Mouse (Mus musculus): ENCODE results near the gene St6galnac6. TPM values are rescaled to one million over a fixed set of nuclear protein-coding genes. Genes with fewer than 3 reads are reported as not detected.

The St6galnac6 gene
- polyA plus RNA-seq, 1 experiment from 2014 or later = 38.2 TPM

DNA sequence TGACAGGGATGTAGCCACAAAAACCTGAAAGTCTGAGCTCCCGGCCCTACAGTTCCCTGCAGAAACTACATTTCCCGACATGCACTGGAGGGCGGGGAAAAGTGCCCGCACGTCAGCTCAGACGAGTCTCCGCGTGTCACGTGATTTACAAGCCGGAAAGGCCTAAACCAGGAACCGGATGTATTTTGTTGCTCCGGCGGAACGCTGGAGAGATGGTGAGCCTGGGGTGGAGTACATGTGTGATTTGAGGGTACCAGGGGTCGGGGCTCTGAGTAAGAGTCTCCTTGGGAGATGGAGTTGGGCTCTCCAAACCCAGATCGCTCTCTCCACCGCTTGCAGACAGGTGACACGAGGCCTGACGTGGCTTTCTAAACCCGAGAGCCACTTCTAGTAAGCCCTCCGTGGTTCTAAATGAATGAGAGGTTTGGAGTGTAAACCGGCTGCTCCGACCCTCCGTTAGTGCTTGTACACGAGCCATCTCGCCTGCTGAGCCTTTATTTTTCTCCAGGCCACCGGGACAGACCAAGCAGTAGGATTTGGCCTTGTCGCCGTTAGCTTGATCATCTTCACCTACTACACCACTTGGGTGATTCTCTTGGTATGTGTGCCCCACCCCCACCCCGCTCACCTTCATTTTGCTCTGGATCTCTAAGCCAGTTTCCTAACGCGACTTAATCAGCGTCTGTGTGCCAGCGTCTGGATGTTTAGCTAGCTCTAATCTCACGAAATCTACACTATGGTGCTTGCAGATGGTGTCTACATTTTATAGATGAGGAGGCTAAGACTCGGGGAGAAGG, 28.6 kb upstream of the St6galnac6 start, which contains the start of gene Dpm2:
Gene Dpm2, plus strand, starts transcription at position 161 of the 797 bp plus-strand sequence.
- CTCF ChIA-PET = interaction anchor here (0.7 to 1.2 kb wide), 4 partner anchors 13 to 166 kb away, joined by 3 to 4 read pairs (median 4); no protein-coding TSS in a partner anchor
- peak; percentile 23 for ATAC-seq
- DNase-seq (ENCODE audit: low read depth, low spot score) = no peak
- no peak for TF ChIP-seq CTCF (IDR thresholded peaks at IDR 0.05)
- H3K27me3 ChIP-seq = no peaks in the 10 kb centered on the region
- POLR2A ChIA-PET = no interaction called here
- in situ Hi-C loops (cut with MboI; ENCODE audit: low pct_unique_long_range_greater_than_20kb) = loop anchor here (5.0 kb wide), 1 partner anchor 174 kb away; the partner anchor contains the start of gene Ptges2

DNA sequence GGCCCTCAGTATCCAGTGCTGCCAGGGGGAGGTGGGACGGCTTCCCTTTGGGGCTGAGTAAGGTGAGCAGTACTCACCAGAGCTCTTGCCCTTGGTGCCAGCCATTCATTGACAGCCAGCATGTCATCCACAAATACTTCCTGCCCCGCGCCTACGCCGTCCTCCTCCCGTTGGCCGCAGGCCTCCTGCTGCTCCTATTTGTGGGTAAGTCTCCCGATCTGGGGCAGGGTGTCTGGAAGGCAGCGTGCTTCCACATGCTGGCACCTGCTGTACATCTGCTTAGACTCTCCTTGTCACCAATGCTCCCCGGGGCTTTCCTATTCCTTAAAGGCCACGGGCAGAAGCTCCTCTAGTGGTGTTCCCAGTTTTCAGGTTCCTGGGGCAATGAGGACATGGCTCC, 27.3 kb upstream of the St6galnac6 start:
- no peaks in the 10 kb centered on the region for H3K27me3 ChIP-seq
- ChIA-PET POLR2A (interaction anchor here (0.7 to 0.9 kb wide), 2 partner anchors 121 to 191 kb away, joined by 3 read pairs; partner anchors contain the start of genes 1110008P14Rik and Slc25a25), CTCF (no interaction called here)
- no peak for ATAC-seq
- DNase-seq (ENCODE audit: low read depth, low spot score) = no peak
- in situ Hi-C loops (cut with MboI; ENCODE audit: low pct_unique_long_range_greater_than_20kb) = loop anchor here (5.0 kb wide), 1 partner anchor 175 kb away; the partner anchor contains the start of gene Ptges2
- no peak for TF ChIP-seq CTCF (IDR thresholded peaks at IDR 0.05)

DNA sequence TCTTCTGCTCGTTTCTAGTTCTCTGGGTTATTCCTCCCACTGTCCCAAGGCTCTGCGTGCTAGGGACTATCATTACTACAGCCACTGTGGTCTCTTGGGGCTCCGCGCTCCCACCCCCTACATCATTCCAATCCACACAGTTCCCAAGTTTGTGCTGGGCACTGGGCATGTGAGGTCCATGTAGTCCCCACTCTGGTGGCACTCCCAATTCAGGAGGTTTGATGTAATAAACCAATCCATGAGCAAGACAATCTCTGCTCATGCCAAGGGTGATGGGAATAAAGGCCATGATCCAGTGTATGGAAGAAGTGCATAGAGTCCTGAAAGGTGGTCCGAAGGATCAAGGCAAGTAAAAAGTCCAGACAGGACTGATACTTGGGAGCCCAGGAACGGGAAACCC, 25.0 kb upstream of the St6galnac6 start, which contains the start of gene Pip5kl1:
Gene Pip5kl1, plus strand, starts transcription at position 301 of the 400 bp plus-strand sequence.
- ChIA-PET CTCF (interaction anchor here (0.6 to 2.2 kb wide), 7 partner anchors 9 to 177 kb away, joined by 3 to 17 read pairs (median 3); no protein-coding TSS in a partner anchor), POLR2A (interaction anchor here (0.6 kb wide), 1 partner anchor 75 kb away, joined by 3 read pairs; no protein-coding TSS in a partner anchor)
- no peak for TF ChIP-seq CTCF (IDR thresholded peaks at IDR 0.05)
- no peaks in the 10 kb centered on the region for H3K27me3 ChIP-seq
- ATAC-seq (no peak), DNase-seq (ENCODE audit: low read depth, low spot score) (no peak)
- in situ Hi-C loops (cut with MboI; ENCODE audit: low pct_unique_long_range_greater_than_20kb) = loop anchor here (5.0 kb wide), 1 partner anchor 177 kb away; the partner anchor contains the start of gene Ptges2

DNA sequence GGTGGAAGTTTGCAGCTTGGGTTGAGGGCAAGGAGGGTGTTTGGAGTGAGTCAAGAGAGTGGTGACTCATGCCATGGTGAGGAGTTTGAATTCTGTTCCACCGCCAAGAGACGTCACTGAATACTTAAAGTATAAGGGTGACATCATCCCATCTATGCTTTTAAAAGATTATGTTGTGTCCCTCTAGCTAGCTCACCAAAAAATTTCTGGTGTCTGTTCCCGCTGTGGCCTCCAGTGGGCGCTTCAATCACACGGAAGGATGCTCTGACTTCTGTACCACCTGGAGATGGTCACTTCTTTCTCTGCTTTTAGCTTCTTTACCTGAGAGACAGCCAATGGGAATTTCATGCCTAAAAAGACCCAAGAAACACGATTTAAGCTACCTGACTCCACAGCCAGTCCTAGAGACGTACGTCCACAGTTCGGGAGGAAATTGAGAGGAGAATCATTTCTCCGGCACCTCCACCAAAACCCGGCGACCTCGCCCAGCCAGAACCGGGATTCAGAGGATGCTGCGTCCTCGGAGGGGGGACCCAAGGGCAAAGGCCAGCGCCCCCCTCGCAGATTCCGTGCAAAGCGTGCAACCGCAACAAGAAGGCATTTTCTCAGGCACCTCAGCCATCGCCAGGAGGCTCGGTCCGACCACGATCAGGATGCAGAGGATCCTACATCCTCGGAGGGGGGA, 24.5 kb upstream of the St6galnac6 start:
- no peaks in the 10 kb centered on the region for H3K27me3 ChIP-seq
- DNase-seq (ENCODE audit: low read depth, low spot score) (no peak), ATAC-seq (no peak)
- in situ Hi-C loops (cut with MboI; ENCODE audit: low pct_unique_long_range_greater_than_20kb) = loop anchor here (5.0 kb wide), 1 partner anchor 178 kb away; the partner anchor contains the start of gene Ptges2
- ChIA-PET POLR2A (interaction anchor here (0.6 kb wide), 1 partner anchor 74 kb away, joined by 3 read pairs; no protein-coding TSS in a partner anchor), CTCF (interaction anchor here (0.6 to 2.2 kb wide), 9 partner anchors 9 to 178 kb away, joined by 3 to 17 read pairs (median 3); no protein-coding TSS in a partner anchor)
- TF ChIP-seq CTCF (IDR thresholded peaks at IDR 0.05) = no peak

DNA sequence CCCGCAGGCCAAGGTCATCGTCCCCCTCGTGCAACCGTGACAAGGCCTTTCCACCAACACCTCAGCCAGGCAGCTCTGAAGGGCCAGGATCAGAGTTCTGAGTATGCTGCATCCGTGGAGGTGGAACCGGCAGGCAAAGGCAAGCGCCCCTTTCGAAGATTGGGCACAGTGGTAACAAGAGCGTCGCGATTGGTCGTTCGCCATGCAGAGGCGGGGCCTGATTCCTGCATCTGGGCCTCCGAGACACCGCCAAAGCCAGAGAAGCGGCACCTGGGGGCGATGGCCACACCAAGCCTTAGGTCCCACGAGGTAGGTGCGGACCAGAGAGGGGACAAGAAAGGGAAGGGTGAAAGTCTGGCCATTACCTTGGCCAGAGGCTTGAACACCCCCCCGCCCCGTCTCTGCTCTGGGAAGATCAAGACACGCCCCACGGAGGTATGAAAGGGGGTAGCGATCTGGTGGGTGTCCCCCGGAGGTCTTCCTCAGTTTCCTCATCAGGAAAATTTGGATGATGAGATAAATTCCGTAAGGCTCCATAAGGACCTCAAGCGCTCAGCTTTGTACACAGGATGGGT, 23.8 kb upstream of the St6galnac6 start, which contains the start of gene 9430097D07Rik:
Gene 9430097D07Rik, minus strand, starts transcription at position 99 of the 575 bp plus-strand sequence.
- no peak for ATAC-seq
- ChIA-PET CTCF (interaction anchor here (0.9 to 2.2 kb wide), 9 partner anchors 8 to 178 kb away, joined by 3 to 17 read pairs (median 3); no protein-coding TSS in a partner anchor), POLR2A (no interaction called here)
- DNase-seq (ENCODE audit: low read depth, low spot score) = no peak
- no peaks in the 10 kb centered on the region for H3K27me3 ChIP-seq
- in situ Hi-C loops (cut with MboI; ENCODE audit: low pct_unique_long_range_greater_than_20kb) = no loop called here
- no peak for TF ChIP-seq CTCF (IDR thresholded peaks at IDR 0.05)

DNA sequence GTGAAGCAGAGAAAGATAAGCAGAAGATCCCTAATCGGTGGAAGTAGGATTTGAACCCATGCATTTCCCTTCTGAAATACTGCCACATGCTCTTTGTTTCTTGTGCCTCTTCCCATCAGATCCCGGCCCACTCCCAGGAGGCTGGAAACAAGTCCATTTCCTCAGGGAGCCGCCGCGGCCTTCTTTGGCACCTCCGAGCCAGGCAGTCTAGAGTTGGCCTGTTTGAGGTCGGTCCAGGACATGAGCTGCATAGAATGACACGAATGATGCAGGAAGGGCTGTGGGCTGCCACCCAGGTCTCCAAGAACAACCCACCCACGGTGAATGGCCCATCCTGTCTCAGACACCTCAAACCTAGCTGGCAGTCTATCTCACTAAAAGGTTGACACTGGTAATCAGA, 23.0 kb upstream of the St6galnac6 start:
- ChIA-PET POLR2A (no interaction called here), CTCF (interaction anchor here (1.3 kb wide), 1 partner anchor 132 kb away, joined by 4 read pairs; no protein-coding TSS in a partner anchor)
- in situ Hi-C loops (cut with MboI; ENCODE audit: low pct_unique_long_range_greater_than_20kb) = no loop called here
- ATAC-seq (no peak), DNase-seq (ENCODE audit: low read depth, low spot score) (no peak)
- no peak for TF ChIP-seq CTCF (IDR thresholded peaks at IDR 0.05)
- H3K27me3 ChIP-seq = no peaks in the 10 kb centered on the region

DNA sequence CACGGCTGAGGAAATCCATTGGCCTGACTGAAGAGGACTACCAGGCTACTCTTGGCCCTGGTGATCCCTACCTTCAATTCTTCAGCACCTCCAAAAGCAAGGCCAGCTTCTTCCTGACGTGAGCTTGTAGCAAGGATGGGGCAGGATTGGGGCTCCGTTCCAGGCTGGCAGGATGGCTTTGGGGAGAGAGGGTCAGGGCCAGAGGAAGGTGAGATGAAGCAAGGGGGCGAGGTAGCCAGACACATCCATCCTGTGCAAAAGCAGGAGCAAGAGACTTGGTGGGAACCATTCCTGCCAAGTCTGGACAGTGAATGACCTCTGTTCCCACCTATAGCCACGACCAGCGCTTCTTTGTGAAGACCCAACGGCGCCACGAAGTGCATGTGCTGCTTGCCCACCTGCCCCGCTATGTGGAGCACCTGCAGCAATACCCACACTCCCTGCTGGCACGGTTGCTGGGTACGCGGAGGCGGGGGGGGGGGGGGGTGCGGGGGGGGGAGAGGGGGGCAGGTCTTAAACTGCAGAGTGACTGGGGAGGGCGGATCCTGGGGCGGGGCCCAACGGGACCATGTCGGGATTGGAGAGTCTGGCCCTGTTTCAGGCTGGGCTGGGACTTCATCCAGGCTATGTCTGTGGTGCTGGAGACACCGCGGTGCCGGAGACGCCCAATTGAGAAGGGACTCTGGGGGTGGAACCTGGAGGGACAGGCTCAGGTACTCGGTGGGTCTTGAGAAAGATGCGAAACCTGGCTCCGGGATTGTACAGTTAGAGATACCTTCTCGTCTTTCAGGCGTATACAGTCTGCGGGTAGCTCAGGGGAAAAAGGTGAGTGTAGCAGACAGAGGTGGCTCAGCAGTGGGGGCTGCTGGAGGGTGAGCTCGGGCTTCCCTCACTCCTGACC, 21.1 kb upstream of the St6galnac6 start:
- ATAC-seq = peak; percentile 20
- no peak for DNase-seq (ENCODE audit: low read depth, low spot score)
- TF ChIP-seq CTCF (IDR thresholded peaks at IDR 0.05) = no peak
- no peaks in the 10 kb centered on the region for H3K27me3 ChIP-seq
- in situ Hi-C loops (cut with MboI; ENCODE audit: low pct_unique_long_range_greater_than_20kb) = no loop called here
- CTCF ChIA-PET = interaction anchor here (1.3 to 1.4 kb wide), 2 partner anchors 53 to 90 kb away, joined by 3 read pairs; no protein-coding TSS in a partner anchor
- POLR2A ChIA-PET = no interaction called here

DNA sequence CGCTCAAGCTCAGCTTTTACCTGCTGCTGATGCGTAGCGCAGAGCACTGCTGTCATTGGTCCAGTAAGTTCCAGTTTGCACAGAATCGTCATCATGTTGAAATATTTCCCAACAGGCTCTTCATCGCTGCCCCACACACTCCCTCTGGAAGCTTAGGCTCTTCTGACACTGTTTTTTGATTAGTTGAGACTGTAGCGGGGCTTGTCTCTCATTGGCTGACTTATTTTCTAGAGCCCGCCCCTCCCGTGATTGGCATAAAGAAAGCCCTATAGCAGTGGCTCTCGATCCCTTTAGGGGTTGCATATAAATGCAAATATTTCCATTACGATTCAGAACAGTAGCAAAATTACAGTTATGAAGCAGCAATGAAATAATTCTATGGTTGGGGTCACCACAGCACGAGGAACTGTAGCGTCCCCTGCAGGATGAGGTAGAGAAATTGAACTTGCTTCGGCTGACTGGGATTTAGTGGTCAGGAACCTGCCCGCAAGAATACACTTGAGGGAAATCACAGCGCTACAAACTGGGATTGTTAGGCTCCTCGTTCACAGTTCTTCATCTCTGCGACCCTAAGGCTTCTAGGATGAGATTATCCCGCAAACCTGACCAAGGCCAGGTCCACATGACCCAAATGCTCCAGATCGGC, 17.9 kb upstream of the St6galnac6 start:
- no peak for TF ChIP-seq CTCF (IDR thresholded peaks at IDR 0.05)

More for the DNA sequence above, 17.9 kb upstream of the St6galnac6 start:
- ATAC-seq (no peak), DNase-seq (ENCODE audit: low read depth, low spot score) (no peak)
- CTCF ChIA-PET = interaction anchor here (2.2 kb wide), 1 partner anchor 107 kb away, joined by 6 read pairs; no protein-coding TSS in a partner anchor
- H3K27me3 ChIP-seq = no peaks in the 10 kb centered on the region
- in situ Hi-C loops (cut with MboI; ENCODE audit: low pct_unique_long_range_greater_than_20kb) = no loop called here
- POLR2A ChIA-PET = interaction anchor here (0.6 kb wide), 1 partner anchor 28 kb away, joined by 7 read pairs; no protein-coding TSS in a partner anchor

All from Patski (cell line).